Mouse (Mus musculus): ENCODE measurements around the gene Cdkn1a. TPM values are rescaled to one million over a fixed set of nuclear protein-coding genes. Genes with fewer than 3 reads are reported as not detected.
"Not testable (repeated sequence)": the region's sequence is repeated elsewhere in the genome, so short reads cannot be mapped to it uniquely, and the experiment has no call there.

The Cdkn1a gene
- total RNA-seq, 2 experiments from 2014 or later: 0.84 to 2.3 TPM

GRCm38 (mm10) chr17:29100627-29101026 lies 9.9 kb downstream of the Cdkn1a start:
- ATAC-seq (replicated peaks; ENCODE audit: low FRiP score, poor library complexity, severe bottlenecking): no peak

- not testable (repeated sequence) for ATAC-seq (replicated peaks; ENCODE audit: low FRiP score, poor library complexity, severe bottlenecking)
Measured at GRCm38 (mm10) chr17:29110356-29110755, 19.6 kb downstream of the Cdkn1a start.

GRCm38 (mm10) chr17:29111332-29111731 lies 20.6 kb downstream of the Cdkn1a start:
- ATAC-seq (replicated peaks; ENCODE audit: low FRiP score, poor library complexity, severe bottlenecking): no peak

- no peak for ATAC-seq (replicated peaks; ENCODE audit: low FRiP score, poor library complexity, severe bottlenecking)
Measured at GRCm38 (mm10) chr17:29113591-29114352, 23.0 kb downstream of the Cdkn1a start, which contains the start of gene Rab44. Gene Rab44 (plus strand): TSS chr17:29114145.

- ATAC-seq (replicated peaks; ENCODE audit: low FRiP score, poor library complexity, severe bottlenecking): no peak
Measured at GRCm38 (mm10) chr17:29116023-29116422, 25.2 kb downstream of the Cdkn1a start.

GRCm38 (mm10) chr17:29117006-29117648 lies 26.4 kb downstream of the Cdkn1a start:
- ATAC-seq (replicated peaks; ENCODE audit: low FRiP score, poor library complexity, severe bottlenecking): no peak

- ATAC-seq (replicated peaks; ENCODE audit: low FRiP score, poor library complexity, severe bottlenecking): no peak
Measured at GRCm38 (mm10) chr17:29118057-29118456, 27.3 kb downstream of the Cdkn1a start.

- no peak for ATAC-seq (replicated peaks; ENCODE audit: low FRiP score, poor library complexity, severe bottlenecking)
Measured at GRCm38 (mm10) chr17:29120666-29121065, 29.9 kb downstream of the Cdkn1a start.

- ATAC-seq (replicated peaks; ENCODE audit: low FRiP score, poor library complexity, severe bottlenecking): no peak
Measured at GRCm38 (mm10) chr17:29122817-29123216, 32.0 kb downstream of the Cdkn1a start.

- ATAC-seq (replicated peaks; ENCODE audit: low FRiP score, poor library complexity, severe bottlenecking): no peak
Measured at GRCm38 (mm10) chr17:29123578-29124174, 32.9 kb downstream of the Cdkn1a start.

GRCm38 (mm10) chr17:29126561-29126960 lies 35.8 kb downstream of the Cdkn1a start:
- ATAC-seq (replicated peaks; ENCODE audit: low FRiP score, poor library complexity, severe bottlenecking): no peak

GRCm38 (mm10) chr17:29129341-29129740 lies 38.6 kb downstream of the Cdkn1a start:
- ATAC-seq (replicated peaks; ENCODE audit: low FRiP score, poor library complexity, severe bottlenecking): no peak

- ATAC-seq (replicated peaks; ENCODE audit: low FRiP score, poor library complexity, severe bottlenecking): no peak
Measured at GRCm38 (mm10) chr17:29135066-29135465, 44.3 kb downstream of the Cdkn1a start.

GRCm38 (mm10) chr17:29136236-29136635 lies 45.5 kb downstream of the Cdkn1a start:
- ATAC-seq (replicated peaks; ENCODE audit: low FRiP score, poor library complexity, severe bottlenecking): no peak

GRCm38 (mm10) chr17:29137906-29138305 lies 47.1 kb downstream of the Cdkn1a start:
- ATAC-seq (replicated peaks; ENCODE audit: low FRiP score, poor library complexity, severe bottlenecking): no peak

- ATAC-seq (replicated peaks; ENCODE audit: low FRiP score, poor library complexity, severe bottlenecking): no peak
Measured at GRCm38 (mm10) chr17:29141577-29141976, 50.8 kb downstream of the Cdkn1a start.

- no peak for ATAC-seq (replicated peaks; ENCODE audit: low FRiP score, poor library complexity, severe bottlenecking)
Measured at GRCm38 (mm10) chr17:29143266-29143665, 52.5 kb downstream of the Cdkn1a start.

GRCm38 (mm10) chr17:29145101-29145500 lies 54.3 kb downstream of the Cdkn1a start:
- ATAC-seq (replicated peaks; ENCODE audit: low FRiP score, poor library complexity, severe bottlenecking): no peak

GRCm38 (mm10) chr17:29147273-29147672 lies 56.5 kb downstream of the Cdkn1a start:
- no peak for ATAC-seq (replicated peaks; ENCODE audit: low FRiP score, poor library complexity, severe bottlenecking)

- ATAC-seq (replicated peaks; ENCODE audit: low FRiP score, poor library complexity, severe bottlenecking): no peak
Measured at GRCm38 (mm10) chr17:29147773-29148172, 57.0 kb downstream of the Cdkn1a start.

- ATAC-seq (replicated peaks; ENCODE audit: low FRiP score, poor library complexity, severe bottlenecking): no peak
Measured at GRCm38 (mm10) chr17:29149766-29150165, 59.0 kb downstream of the Cdkn1a start.
